Mouse (Mus musculus) liver, embryonic 11.5 days (tissue): ENCODE measurements at regions not wholly inside any gene's neighbourhood (a gene's known extent, or its start where the extent isn't known, plus 50 kb on each side); places are given as distances from the start of the nearest gene placed in this dataset.
"Not testable (repeated sequence)": the region's sequence is repeated elsewhere in the genome, so short reads cannot be mapped to it uniquely, and the experiment has no call there.

Experiments
- ATAC-seq: fragments of 200-750 bp; cut with Nextera tagmentation; replicated peaks from 2 replicates; pipeline ENCODE4 v1.8.0; 2017; ENCODE audit warnings: moderate number of reproducible peaks, mild to moderate bottlenecking, moderate TSS enrichment, moderate library complexity; ENCODE audit not compliant: low FRiP score
- DNase-seq: peaks from one replicate; pipeline ENCODE4 v3.0.0-alpha.2; 2017; ENCODE audit warnings: low spot score
- H3K27ac ChIP-seq: fragments of 300-500 bp; sonication (generic); 2 replicates; pipeline ENCODE4 v1.5.1; 2014; ENCODE audit warnings: mild to moderate bottlenecking, low read depth, low read length, control low read depth
- H3K27me3 ChIP-seq: fragments of 300-500 bp; sonication (generic); replicated peaks from 2 replicates; pipeline ENCODE4 v1.6.1; 2014; ENCODE audit warnings: low read length, mixed read lengths; ENCODE audit not compliant: control insufficient read depth, insufficient read depth
- H3K36me3 ChIP-seq: fragments of 300-500 bp; sonication (generic); 2 replicates; pipeline ENCODE4 v1.6.1; 2014; ENCODE audit warnings: mild to moderate bottlenecking, low read length, moderate library complexity, mixed read lengths; ENCODE audit not compliant: control insufficient read depth, insufficient read depth
- H3K4me1 ChIP-seq: fragments of 300-500 bp; sonication (generic); replicated peaks from 2 replicates; pipeline ENCODE4 v1.6.1; 2014; ENCODE audit warnings: low read length, mixed read lengths; ENCODE audit not compliant: control insufficient read depth, insufficient read depth
- H3K4me2 ChIP-seq: fragments of 300-500 bp; sonication (generic); 2 replicates; pipeline ENCODE4 v1.6.1; 2014; ENCODE audit warnings: mild to moderate bottlenecking, control low read depth, moderate library complexity
- H3K4me3 ChIP-seq: fragments of 300-500 bp; sonication (generic); 2 replicates; pipeline ENCODE4 v1.5.1; 2014; ENCODE audit warnings: low read depth, low read length, control low read depth
- H3K9ac ChIP-seq: fragments of 300-500 bp; sonication (generic); 2 replicates; pipeline ENCODE4 v1.6.1; 2014; ENCODE audit warnings: low read depth, low read length, control low read depth
- H3K9me3 ChIP-seq: fragments of 300-500 bp; sonication (generic); 2 replicates; pipeline ENCODE4 v1.6.1; 2016; ENCODE audit warnings: low read length, inconsistent platforms, mixed read lengths; ENCODE audit not compliant: control insufficient read depth
- WGBS: fragments of 180-500 bp; shearing (Covaris S2); extraction: QIAGEN DNeasy Blood & Tissue Kit; methylation state at CpG from one replicate; pipeline ENCODE4 v1.1.7; 2014; 5-methylcytosine and 5-hydroxymethylcytosine counted together

DNA sequence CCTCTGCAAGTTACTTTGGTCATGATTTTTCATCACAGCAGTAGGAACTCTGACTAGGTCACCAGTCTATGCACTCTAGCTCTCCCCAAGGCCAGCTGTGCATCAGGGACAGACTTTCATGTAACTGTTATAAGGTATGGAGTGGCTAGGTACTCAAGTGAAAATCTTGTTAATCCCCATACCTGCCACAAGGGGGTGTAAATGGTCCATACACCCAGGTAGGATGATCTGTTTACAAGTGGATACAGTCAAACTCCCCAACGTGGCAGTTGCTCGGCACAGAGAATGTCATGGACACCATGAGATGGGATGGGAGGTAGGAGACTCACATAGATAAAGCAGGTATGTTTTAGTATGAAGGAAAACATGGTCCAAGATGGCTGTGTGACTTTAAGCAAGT lies 187.2 kb upstream of the 5730507C01Rik start:
- H3K4me2 ChIP-seq, H3K9ac ChIP-seq, H3K27ac ChIP-seq, H3K4me1 ChIP-seq, H3K9me3 ChIP-seq, H3K4me3 ChIP-seq, H3K36me3 ChIP-seq, H3K27me3 ChIP-seq, ATAC-seq, DNase-seq: not testable (repeated sequence)
- 76% methylated on average over 2 of the region's 2 CpGs for WGBS

GRCm38 (mm10) chr12:18346692-18347091 lies 167.6 kb upstream of the 5730507C01Rik start:
- H3K36me3 ChIP-seq, H3K27ac ChIP-seq, H3K4me1 ChIP-seq, H3K9ac ChIP-seq, H3K4me3 ChIP-seq, H3K4me2 ChIP-seq, H3K27me3 ChIP-seq, DNase-seq, H3K9me3 ChIP-seq, ATAC-seq: not testable (repeated sequence)
- 50% methylated on average over 1 of the region's 1 CpGs for WGBS

DNA sequence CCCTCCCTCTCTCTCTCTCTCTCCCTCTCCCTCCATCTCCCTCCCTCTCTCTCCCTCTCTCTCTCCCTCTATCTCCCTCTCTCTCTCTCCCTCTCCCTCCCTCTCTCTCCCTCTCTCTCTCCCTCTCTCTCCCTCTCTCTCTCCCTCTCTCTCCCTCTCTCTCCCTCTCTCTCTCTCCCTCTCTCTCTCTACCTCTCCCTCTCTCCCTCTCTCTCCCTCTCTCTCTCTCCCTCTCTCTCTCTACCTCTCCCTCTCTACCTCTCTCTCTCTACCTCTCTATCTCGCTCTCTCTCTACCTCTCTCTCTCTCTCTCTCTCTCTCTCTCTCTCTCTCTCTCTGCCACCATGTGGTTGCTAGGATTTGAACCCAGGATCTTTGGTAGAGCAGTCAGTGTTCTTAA lies 167.2 kb upstream of the 5730507C01Rik start:
- not testable (repeated sequence) for H3K4me2 ChIP-seq, H3K27ac ChIP-seq, DNase-seq, H3K36me3 ChIP-seq, H3K4me3 ChIP-seq, H3K9me3 ChIP-seq, H3K4me1 ChIP-seq, H3K9ac ChIP-seq, ATAC-seq, H3K27me3 ChIP-seq
- WGBS: no CpG with 5 or more reads among the region's 1 CpGs

DNA sequence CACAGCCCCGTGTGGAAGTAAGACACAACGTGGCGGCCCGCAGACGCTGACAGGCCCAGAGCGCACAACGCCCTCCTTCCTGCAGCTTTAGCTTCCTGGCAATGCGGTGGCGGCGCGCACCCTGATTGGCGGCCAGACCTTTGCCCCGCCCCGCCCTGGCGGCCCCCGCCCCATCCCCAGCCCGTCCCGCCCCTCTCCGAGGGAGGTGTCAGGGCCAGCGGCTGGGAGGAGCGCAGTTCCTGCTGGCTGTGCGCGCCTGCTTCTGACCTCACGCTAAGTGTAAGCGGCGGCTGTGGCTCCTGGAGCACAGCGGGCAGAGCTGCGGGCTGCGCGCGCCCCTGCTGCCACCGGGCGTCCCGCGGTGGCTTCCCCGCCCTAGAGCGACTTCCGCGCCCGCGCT lies 127.1 kb upstream of the 5730507C01Rik start:
- no peak for DNase-seq
- no peaks in the 10 kb centered on the region for H3K27me3 ChIP-seq
- H3K4me1 ChIP-seq: no peaks in the 10 kb centered on the region
- H3K27ac ChIP-seq: no peak overlapping the region
- no peaks in the 10 kb centered on the region for H3K36me3 ChIP-seq
- ATAC-seq: no peak; the same call in 1 of the 2 replicates
- 5% methylated on average over 39 of the region's 41 CpGs for WGBS
- H3K4me3 ChIP-seq: peak overlapping the region; percentile 17; the same call in 1 of the 2 replicates
- H3K9ac ChIP-seq: no peak overlapping the region
- no peak overlapping the region; the same call in 1 of the 2 replicates for H3K4me2 ChIP-seq
- peaks cover 22% of the 10 kb centered on the region for H3K9me3 ChIP-seq

- Histone ChIP-seq H3K27me3 (no peaks in the 10 kb centered on the region), H3K9ac (no peak overlapping the region), H3K4me1 (no peaks in the 10 kb centered on the region), H3K4me2 (no peak overlapping the region; the same call in 1 of the 2 replicates), H3K9me3 (peaks cover 22% of the 10 kb centered on the region), H3K36me3 (no peaks in the 10 kb centered on the region), H3K27ac (no peak overlapping the region), H3K4me3 (peak overlapping the region; percentile 17; the same call in 1 of the 2 replicates)
- WGBS: 19% methylated on average over 28 of the region's 28 CpGs
- DNase-seq (no peak), ATAC-seq (no peak)
Observed at GRCm38 (mm10) chr12:18387821-18388220, 126.5 kb upstream of the 5730507C01Rik start.
